Mouse (Mus musculus): ENCODE data around the gene Dynlt1b. TPM values are rescaled to one million over a fixed set of nuclear protein-coding genes. Genes with fewer than 3 reads are reported as not detected.
"Not testable (repeated sequence)": the region's sequence is repeated elsewhere in the genome, so short reads cannot be mapped to it uniquely, and the experiment has no call there.

Dynlt1b gene
- polyA plus RNA-seq, 1 experiment from 2014 or later: 546 TPM

- H3K9me3 ChIP-seq (ENCODE audit: control insufficient read depth, low read length); H3K36me3 ChIP-seq (ENCODE audit: control insufficient read depth, insufficient read depth, low read length); H3K4me3 ChIP-seq (ENCODE audit: low read length); H3K4me2 ChIP-seq (ENCODE audit: low read depth, low read length); H3K9ac ChIP-seq (ENCODE audit: low read depth, low read length); H3K4me1 ChIP-seq (ENCODE audit: control insufficient read depth, insufficient read depth, low read length); H3K27ac ChIP-seq (ENCODE audit: low read length); H3K27me3 ChIP-seq (replicated peaks; ENCODE audit: control insufficient read depth, insufficient read depth, low read length); ATAC-seq: not testable (repeated sequence)
- 89% methylated on average over 2 of the region's 10 CpGs for WGBS
Observed at GRCm38 (mm10) chr17:6451205-6451604, 21.3 kb downstream of the Dynlt1b start.

- WGBS: 89% methylated on average over 9 of the region's 11 CpGs
- H3K9me3 ChIP-seq (ENCODE audit: control insufficient read depth, low read length); H3K9ac ChIP-seq (ENCODE audit: low read depth, low read length); ATAC-seq; H3K4me1 ChIP-seq (ENCODE audit: control insufficient read depth, insufficient read depth, low read length); H3K27ac ChIP-seq (ENCODE audit: low read length); H3K4me2 ChIP-seq (ENCODE audit: low read depth, low read length); H3K36me3 ChIP-seq (ENCODE audit: control insufficient read depth, insufficient read depth, low read length); H3K4me3 ChIP-seq (ENCODE audit: low read length); H3K27me3 ChIP-seq (replicated peaks; ENCODE audit: control insufficient read depth, insufficient read depth, low read length): not testable (repeated sequence)
Observed at GRCm38 (mm10) chr17:6452689-6453088, 22.8 kb downstream of the Dynlt1b start.

- not testable (repeated sequence) for ATAC-seq; H3K9me3 ChIP-seq (ENCODE audit: control insufficient read depth, low read length); H3K36me3 ChIP-seq (ENCODE audit: control insufficient read depth, insufficient read depth, low read length); H3K4me3 ChIP-seq (ENCODE audit: low read length); H3K9ac ChIP-seq (ENCODE audit: low read depth, low read length); H3K27me3 ChIP-seq (replicated peaks; ENCODE audit: control insufficient read depth, insufficient read depth, low read length); H3K4me2 ChIP-seq (ENCODE audit: low read depth, low read length); H3K27ac ChIP-seq (ENCODE audit: low read length); H3K4me1 ChIP-seq (ENCODE audit: control insufficient read depth, insufficient read depth, low read length)
- WGBS: 85% methylated on average over 2 of the region's 2 CpGs
Observed at GRCm38 (mm10) chr17:6454703-6455102, 24.8 kb downstream of the Dynlt1b start.

GRCm38 (mm10) chr17:6455883-6456282, 26.0 kb downstream of the Dynlt1b start:
- not testable (repeated sequence) for H3K9me3 ChIP-seq (ENCODE audit: control insufficient read depth, low read length); H3K27me3 ChIP-seq (replicated peaks; ENCODE audit: control insufficient read depth, insufficient read depth, low read length); H3K4me3 ChIP-seq (ENCODE audit: low read length); H3K36me3 ChIP-seq (ENCODE audit: control insufficient read depth, insufficient read depth, low read length); ATAC-seq; H3K4me2 ChIP-seq (ENCODE audit: low read depth, low read length); H3K27ac ChIP-seq (ENCODE audit: low read length); H3K9ac ChIP-seq (ENCODE audit: low read depth, low read length); H3K4me1 ChIP-seq (ENCODE audit: control insufficient read depth, insufficient read depth, low read length)
- 94% methylated on average over 11 of the region's 12 CpGs for WGBS

GRCm38 (mm10) chr17:6456614-6457402, 26.9 kb downstream of the Dynlt1b start:
- not testable (repeated sequence) for H3K27me3 ChIP-seq (replicated peaks; ENCODE audit: control insufficient read depth, insufficient read depth, low read length); H3K27ac ChIP-seq (ENCODE audit: low read length); H3K4me2 ChIP-seq (ENCODE audit: low read depth, low read length); H3K4me3 ChIP-seq (ENCODE audit: low read length); H3K9me3 ChIP-seq (ENCODE audit: control insufficient read depth, low read length); H3K4me1 ChIP-seq (ENCODE audit: control insufficient read depth, insufficient read depth, low read length); H3K36me3 ChIP-seq (ENCODE audit: control insufficient read depth, insufficient read depth, low read length); H3K9ac ChIP-seq (ENCODE audit: low read depth, low read length); ATAC-seq
- 88% methylated on average over 14 of the region's 22 CpGs for WGBS

GRCm38 (mm10) chr17:6461083-6461595, 31.2 kb downstream of the Dynlt1b start:
- WGBS: 85% methylated on average over 5 of the region's 5 CpGs
- H3K27me3 ChIP-seq (replicated peaks; ENCODE audit: control insufficient read depth, insufficient read depth, low read length); H3K9ac ChIP-seq (ENCODE audit: low read depth, low read length); H3K36me3 ChIP-seq (ENCODE audit: control insufficient read depth, insufficient read depth, low read length); ATAC-seq; H3K4me3 ChIP-seq (ENCODE audit: low read length); H3K4me1 ChIP-seq (ENCODE audit: control insufficient read depth, insufficient read depth, low read length); H3K9me3 ChIP-seq (ENCODE audit: control insufficient read depth, low read length); H3K4me2 ChIP-seq (ENCODE audit: low read depth, low read length); H3K27ac ChIP-seq (ENCODE audit: low read length): not testable (repeated sequence)

- H3K36me3 ChIP-seq (ENCODE audit: control insufficient read depth, insufficient read depth, low read length); H3K9me3 ChIP-seq (ENCODE audit: control insufficient read depth, low read length); H3K9ac ChIP-seq (ENCODE audit: low read depth, low read length); H3K27me3 ChIP-seq (replicated peaks; ENCODE audit: control insufficient read depth, insufficient read depth, low read length); H3K4me3 ChIP-seq (ENCODE audit: low read length); H3K4me2 ChIP-seq (ENCODE audit: low read depth, low read length); H3K27ac ChIP-seq (ENCODE audit: low read length); ATAC-seq: not testable (repeated sequence)
- peaks cover 12% of the 10 kb centered on the region for H3K4me1 ChIP-seq (ENCODE audit: control insufficient read depth, insufficient read depth, low read length)
- 86% methylated on average over 9 of the region's 9 CpGs for WGBS
Observed at GRCm38 (mm10) chr17:6465735-6466134, 35.8 kb downstream of the Dynlt1b start.

- Histone ChIP-seq H3K4me1 (ENCODE audit: control insufficient read depth, insufficient read depth, low read length) (peaks cover 12% of the 10 kb centered on the region), H3K27ac (ENCODE audit: low read length) (peak overlapping the region; percentile 77), H3K4me2 (ENCODE audit: low read depth, low read length) (peak overlapping the region; percentile 36), H3K9ac (ENCODE audit: low read depth, low read length) (peak overlapping the region; percentile 42; the same call in 1 of the 2 replicates)
- not testable (repeated sequence) for H3K36me3 ChIP-seq (ENCODE audit: control insufficient read depth, insufficient read depth, low read length); H3K9me3 ChIP-seq (ENCODE audit: control insufficient read depth, low read length); H3K4me3 ChIP-seq (ENCODE audit: low read length); H3K27me3 ChIP-seq (replicated peaks; ENCODE audit: control insufficient read depth, insufficient read depth, low read length)
- ATAC-seq: peak; percentile 90
- WGBS: 43% methylated on average over 16 of the region's 18 CpGs
Observed at GRCm38 (mm10) chr17:6467638-6468461, 37.9 kb downstream of the Dynlt1b start.

- not testable (repeated sequence) for H3K27ac ChIP-seq (ENCODE audit: low read length); H3K27me3 ChIP-seq (replicated peaks; ENCODE audit: control insufficient read depth, insufficient read depth, low read length); H3K9me3 ChIP-seq (ENCODE audit: control insufficient read depth, low read length); H3K4me3 ChIP-seq (ENCODE audit: low read length); H3K9ac ChIP-seq (ENCODE audit: low read depth, low read length); H3K36me3 ChIP-seq (ENCODE audit: control insufficient read depth, insufficient read depth, low read length); H3K4me2 ChIP-seq (ENCODE audit: low read depth, low read length); ATAC-seq
- H3K4me1 ChIP-seq (ENCODE audit: control insufficient read depth, insufficient read depth, low read length): peaks cover 12% of the 10 kb centered on the region
- 82% methylated on average over 2 of the region's 3 CpGs for WGBS
Observed at GRCm38 (mm10) chr17:6470031-6470430, 40.1 kb downstream of the Dynlt1b start.
